Mouse (Mus musculus): ENCODE data around the gene Tnrc6c. TPM values are rescaled to one million over a fixed set of nuclear protein-coding genes. Genes with fewer than 3 reads are reported as not detected.

Gene Tnrc6c
- total and polyA plus RNA-seq, 2 experiments: 5.7 to 6.3 TPM

DNA sequence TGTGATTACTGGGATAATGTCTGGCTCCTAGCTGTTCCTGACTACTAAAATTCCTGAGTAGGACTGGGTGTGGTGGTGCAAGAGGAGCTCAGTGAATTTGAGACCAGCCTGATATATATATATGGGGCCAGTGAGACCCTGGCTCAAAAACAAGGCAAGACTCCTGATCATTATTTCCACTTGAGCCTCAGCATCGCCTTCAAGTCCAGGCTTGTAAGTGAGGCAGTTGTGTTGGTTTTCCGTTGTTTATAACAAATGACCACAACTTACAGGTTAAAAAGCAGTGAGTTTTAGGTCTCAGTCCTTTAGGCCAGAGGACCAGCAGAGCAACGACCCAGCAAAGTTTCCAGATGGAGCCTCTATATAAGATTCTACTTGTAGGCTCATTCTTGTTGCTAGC, 23.5 kb downstream of the Tnrc6c start:
- Histone ChIP-seq H3K36me3 (ENCODE audit: control insufficient read depth, insufficient read depth, low read length) (no peaks in the 10 kb centered on the region), H3K4me3 (ENCODE audit: insufficient read depth, low read depth, low read length) (no peak overlapping the region), H3K27me3 (ENCODE audit: control insufficient read depth, insufficient read depth, low read length) (no peaks in the 10 kb centered on the region), H3K79me2 (ENCODE audit: control insufficient read depth, insufficient read depth, low read length) (peaks cover 27% of the 10 kb centered on the region; the same call in 1 of the 2 replicates), H3K9ac (ENCODE audit: low read depth, low read length) (no peak overlapping the region), H3K27ac (replicated peaks; ENCODE audit: insufficient read depth, low read depth, low read length) (no peak overlapping the region), H3K4me1 (ENCODE audit: control insufficient read depth, insufficient read depth, low read length) (peaks cover 7% of the 10 kb centered on the region)
- 91% methylated on average over 3 of the region's 3 CpGs for WGBS
- DNase-seq (ENCODE audit: extremely low read depth, low read depth, low spot score): no peak
- TF ChIP-seq CTCF (IDR thresholded peaks at IDR 0.05; ENCODE audit: low read depth, low read length): no peak
- no peak for TF ChIP-seq POLR2A (IDR thresholded peaks at IDR 0.05; ENCODE audit: extremely low read depth, insufficient read depth, low read length)

DNA sequence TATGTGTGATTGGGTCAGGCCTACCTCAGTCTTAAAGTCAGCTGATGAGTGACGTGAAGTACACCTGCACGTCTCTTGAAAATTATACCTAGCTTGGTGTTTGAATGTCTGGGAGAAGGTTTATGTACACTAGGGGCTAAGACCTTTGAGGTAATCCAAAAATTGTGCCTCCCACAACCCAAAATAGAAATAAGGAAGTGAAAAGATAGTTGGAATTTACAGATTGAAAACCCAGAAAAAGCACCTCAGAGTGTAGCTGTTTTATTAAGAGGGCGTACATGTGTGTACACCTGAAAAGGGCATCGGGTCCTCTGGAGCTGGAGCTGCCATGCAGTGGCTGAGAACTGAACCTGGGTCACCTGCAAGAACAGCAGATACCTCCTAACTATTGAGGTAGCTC, 24.1 kb downstream of the Tnrc6c start:
- no peaks in the 10 kb centered on the region for H3K27me3 ChIP-seq (ENCODE audit: control insufficient read depth, insufficient read depth, low read length)
- WGBS: 85% methylated on average over 4 of the region's 4 CpGs
- peaks cover 29% of the 10 kb centered on the region; the same call in 1 of the 2 replicates for H3K79me2 ChIP-seq (ENCODE audit: control insufficient read depth, insufficient read depth, low read length)
- peaks cover 7% of the 10 kb centered on the region for H3K4me1 ChIP-seq (ENCODE audit: control insufficient read depth, insufficient read depth, low read length)
- no peak overlapping the region for H3K4me3 ChIP-seq (ENCODE audit: insufficient read depth, low read depth, low read length)
- no peaks in the 10 kb centered on the region for H3K36me3 ChIP-seq (ENCODE audit: control insufficient read depth, insufficient read depth, low read length)
- no peak overlapping the region for H3K9ac ChIP-seq (ENCODE audit: low read depth, low read length)
- no peak overlapping the region for H3K27ac ChIP-seq (replicated peaks; ENCODE audit: insufficient read depth, low read depth, low read length)
- TF ChIP-seq CTCF (IDR thresholded peaks at IDR 0.05; ENCODE audit: low read depth, low read length): no peak
- TF ChIP-seq POLR2A (IDR thresholded peaks at IDR 0.05; ENCODE audit: extremely low read depth, insufficient read depth, low read length): no peak
- no peak for DNase-seq (ENCODE audit: extremely low read depth, low read depth, low spot score)

DNA sequence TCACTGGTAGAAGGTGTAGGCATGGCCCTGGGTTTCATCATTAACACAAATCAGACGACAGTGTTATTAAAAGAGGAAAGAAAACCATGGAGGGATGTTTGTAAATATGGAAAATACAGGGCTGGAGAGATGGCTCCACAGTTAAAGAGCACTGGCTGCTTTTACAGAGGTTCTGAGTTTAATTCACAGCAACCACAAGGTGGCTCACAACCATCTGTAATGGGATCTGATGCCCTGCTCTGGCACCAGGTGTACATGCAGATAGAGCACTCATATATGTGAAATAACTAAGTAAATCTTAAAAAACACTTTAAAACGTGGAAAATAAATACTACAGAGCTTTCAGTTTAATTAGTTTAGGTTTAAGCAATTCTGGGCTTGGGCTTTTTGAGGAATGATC, 24.7 kb downstream of the Tnrc6c start:
- no peaks in the 10 kb centered on the region for H3K27me3 ChIP-seq (ENCODE audit: control insufficient read depth, insufficient read depth, low read length)
- H3K4me1 ChIP-seq (ENCODE audit: control insufficient read depth, insufficient read depth, low read length): peaks cover 7% of the 10 kb centered on the region
- peaks cover 25% of the 10 kb centered on the region; the same call in 1 of the 2 replicates for H3K79me2 ChIP-seq (ENCODE audit: control insufficient read depth, insufficient read depth, low read length)
- no peak overlapping the region for H3K4me3 ChIP-seq (ENCODE audit: insufficient read depth, low read depth, low read length)
- DNase-seq (ENCODE audit: extremely low read depth, low read depth, low spot score): no peak
- 23% methylated on average over 2 of the region's 2 CpGs for WGBS
- H3K36me3 ChIP-seq (ENCODE audit: control insufficient read depth, insufficient read depth, low read length): no peaks in the 10 kb centered on the region
- H3K27ac ChIP-seq (replicated peaks; ENCODE audit: insufficient read depth, low read depth, low read length): no peak overlapping the region
- TF ChIP-seq CTCF (IDR thresholded peaks at IDR 0.05; ENCODE audit: low read depth, low read length): peak; percentile 35; the same call in 1 of the 2 replicates
- no peak for TF ChIP-seq POLR2A (IDR thresholded peaks at IDR 0.05; ENCODE audit: extremely low read depth, insufficient read depth, low read length)
- H3K9ac ChIP-seq (ENCODE audit: low read depth, low read length): no peak overlapping the region

DNA sequence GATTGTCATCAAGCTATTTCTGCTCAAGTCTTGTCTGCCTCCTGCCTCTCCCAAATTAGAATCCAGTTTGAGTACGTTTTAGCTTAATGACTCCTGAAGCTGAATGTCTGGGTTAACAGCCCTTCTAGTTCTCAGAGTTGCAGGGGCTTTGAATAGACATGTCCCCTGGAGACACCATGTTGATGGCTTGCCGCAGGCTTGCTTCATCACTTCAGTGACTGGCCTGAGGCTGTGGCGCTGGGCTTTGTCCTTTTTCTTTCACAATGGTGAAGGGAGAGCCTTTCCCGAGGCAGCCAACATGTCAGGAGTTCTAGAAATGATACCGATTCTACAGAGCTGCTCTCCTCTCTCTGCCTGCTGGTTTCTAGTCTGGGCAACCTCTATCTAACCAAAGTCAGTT, 30.6 kb downstream of the Tnrc6c start:
- WGBS: 49% methylated on average over 5 of the region's 5 CpGs
- Histone ChIP-seq H3K9ac (ENCODE audit: low read depth, low read length) (no peak overlapping the region), H3K36me3 (ENCODE audit: control insufficient read depth, insufficient read depth, low read length) (no peaks in the 10 kb centered on the region), H3K4me1 (ENCODE audit: control insufficient read depth, insufficient read depth, low read length) (peaks cover 24% of the 10 kb centered on the region), H3K27ac (replicated peaks; ENCODE audit: insufficient read depth, low read depth, low read length) (no peak overlapping the region), H3K79me2 (ENCODE audit: control insufficient read depth, insufficient read depth, low read length) (peaks cover 31% of the 10 kb centered on the region; the same call in 1 of the 2 replicates), H3K4me3 (ENCODE audit: insufficient read depth, low read depth, low read length) (no peak overlapping the region), H3K27me3 (ENCODE audit: control insufficient read depth, insufficient read depth, low read length) (no peaks in the 10 kb centered on the region)
- no peak for TF ChIP-seq POLR2A (IDR thresholded peaks at IDR 0.05; ENCODE audit: extremely low read depth, insufficient read depth, low read length)
- DNase-seq (ENCODE audit: extremely low read depth, low read depth, low spot score): no peak

DNA sequence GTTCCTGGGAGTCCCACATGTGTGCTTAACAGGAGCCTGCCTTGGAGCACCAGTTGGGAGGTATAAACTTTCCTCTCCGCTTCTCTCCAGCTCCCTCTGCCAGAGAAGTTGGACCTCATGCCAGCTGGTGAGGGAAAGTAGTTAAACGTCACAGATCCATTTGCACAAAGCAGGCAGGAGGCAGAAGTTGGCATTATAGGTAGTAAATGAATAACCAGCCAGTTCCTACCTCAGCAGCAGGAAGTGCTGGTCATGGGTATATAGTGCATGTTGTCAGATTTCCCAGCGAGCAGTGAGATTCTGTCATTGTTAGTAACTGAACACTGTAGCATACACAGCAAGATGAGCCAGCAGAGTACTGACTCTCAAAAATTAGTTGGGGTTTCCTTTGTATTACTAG, 31.4 kb downstream of the Tnrc6c start:
- WGBS: 20% methylated on average over 3 of the region's 3 CpGs
- Histone ChIP-seq H3K4me3 (ENCODE audit: insufficient read depth, low read depth, low read length) (no peak overlapping the region), H3K9ac (ENCODE audit: low read depth, low read length) (no peak overlapping the region), H3K27me3 (ENCODE audit: control insufficient read depth, insufficient read depth, low read length) (no peaks in the 10 kb centered on the region), H3K79me2 (ENCODE audit: control insufficient read depth, insufficient read depth, low read length) (peaks cover 31% of the 10 kb centered on the region; the same call in 1 of the 2 replicates), H3K4me1 (ENCODE audit: control insufficient read depth, insufficient read depth, low read length) (peaks cover 24% of the 10 kb centered on the region), H3K27ac (replicated peaks; ENCODE audit: insufficient read depth, low read depth, low read length) (0 out of 2 replicates have a peak overlapping the region, but pooled peaks have one; percentile 18), H3K36me3 (ENCODE audit: control insufficient read depth, insufficient read depth, low read length) (no peaks in the 10 kb centered on the region)
- TF ChIP-seq POLR2A (IDR thresholded peaks at IDR 0.05; ENCODE audit: extremely low read depth, insufficient read depth, low read length) (no peak), CTCF (IDR thresholded peaks at IDR 0.05; ENCODE audit: low read depth, low read length) (no peak)
- DNase-seq (ENCODE audit: extremely low read depth, low read depth, low spot score): peak; percentile 86

DNA sequence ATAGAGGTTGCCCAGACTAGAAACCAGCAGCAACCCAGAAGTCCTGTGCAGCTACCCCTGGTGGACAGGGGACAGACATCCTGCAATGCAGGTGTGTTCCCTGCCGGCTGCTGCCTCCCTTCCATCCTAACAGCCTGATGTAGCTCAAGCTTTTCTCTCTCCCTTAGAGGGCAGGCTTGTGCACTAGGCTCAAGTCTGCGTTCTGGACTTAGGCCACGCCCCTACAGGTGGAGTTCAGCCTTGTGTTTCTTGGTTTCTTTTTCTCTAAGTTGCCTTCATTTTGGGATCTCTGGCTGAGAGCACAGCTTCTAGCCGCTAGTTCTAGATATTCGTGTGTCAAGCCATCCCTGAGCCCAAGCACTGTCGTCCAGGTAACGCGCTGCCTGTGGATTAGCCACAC, 31.9 kb downstream of the Tnrc6c start:
- DNase-seq (ENCODE audit: extremely low read depth, low read depth, low spot score): peak; percentile 39
- WGBS: 55% methylated on average over 8 of the region's 8 CpGs
- no peak overlapping the region for H3K27ac ChIP-seq (replicated peaks; ENCODE audit: insufficient read depth, low read depth, low read length)

More for the DNA sequence above, 31.9 kb downstream of the Tnrc6c start:
- Histone ChIP-seq H3K27me3 (ENCODE audit: control insufficient read depth, insufficient read depth, low read length) (no peaks in the 10 kb centered on the region), H3K9ac (ENCODE audit: low read depth, low read length) (no peak overlapping the region), H3K36me3 (ENCODE audit: control insufficient read depth, insufficient read depth, low read length) (no peaks in the 10 kb centered on the region), H3K4me1 (ENCODE audit: control insufficient read depth, insufficient read depth, low read length) (peaks cover 24% of the 10 kb centered on the region), H3K79me2 (ENCODE audit: control insufficient read depth, insufficient read depth, low read length) (peaks cover 31% of the 10 kb centered on the region; the same call in 1 of the 2 replicates), H3K4me3 (ENCODE audit: insufficient read depth, low read depth, low read length) (no peak overlapping the region)
- TF ChIP-seq CTCF (IDR thresholded peaks at IDR 0.05; ENCODE audit: low read depth, low read length) (peak; percentile 45), POLR2A (IDR thresholded peaks at IDR 0.05; ENCODE audit: extremely low read depth, insufficient read depth, low read length) (no peak)
